Mouse (Mus musculus) forebrain, embryonic 16.5 days (tissue): Measurements from ENCODE around the gene Wnk3. TPM values are rescaled to one million over a fixed set of nuclear protein-coding genes. Genes with fewer than 3 reads are reported as not detected.
"Not testable (repeated sequence)": the region's sequence is repeated elsewhere in the genome, so short reads cannot be mapped to it uniquely, and the experiment has no call there.

Experiments used
- ATAC-seq: fragments of 200-750 bp; cut with Nextera tagmentation; 2 replicates; pipeline ENCODE4 v1.8.0; 2017; ENCODE audit warnings: mild to moderate bottlenecking, moderate library complexity
- H3K27ac ChIP-seq: fragments of 300-500 bp; sonication (generic); 2 replicates; pipeline ENCODE4 v1.5.1; 2014; ENCODE audit warnings: low read length, control low read depth
- H3K27me3 ChIP-seq: fragments of 300-500 bp; sonication (generic); replicated peaks from 2 replicates; pipeline ENCODE4 v1.6.1; 2014; ENCODE audit warnings: low read length; ENCODE audit not compliant: control insufficient read depth, insufficient read depth
- H3K36me3 ChIP-seq: fragments of 300-500 bp; sonication (generic); 2 replicates; pipeline ENCODE4 v1.6.1; 2014; ENCODE audit not compliant: control insufficient read depth, insufficient read depth
- H3K4me1 ChIP-seq: fragments of 300-500 bp; sonication (generic); replicated peaks from 2 replicates; pipeline ENCODE4 v1.6.1; 2014; ENCODE audit warnings: low read length; ENCODE audit not compliant: control insufficient read depth, insufficient read depth
- H3K4me2 ChIP-seq: fragments of 300-500 bp; sonication (generic); 2 replicates; pipeline ENCODE4 v1.6.1; 2014; ENCODE audit warnings: mild to moderate bottlenecking, low read length, control low read depth
- H3K4me3 ChIP-seq: fragments of 300-500 bp; sonication (generic); replicated peaks from 2 replicates; pipeline ENCODE4 v1.5.1; 2014; ENCODE audit warnings: mild to moderate bottlenecking, low read length, control low read depth
- H3K9ac ChIP-seq: fragments of 300-500 bp; sonication (generic); replicated peaks from 2 replicates; pipeline ENCODE4 v1.6.1; 2014; ENCODE audit warnings: low read depth, low read length, control low read depth
- H3K9me3 ChIP-seq: fragments of 300-500 bp; sonication (generic); 2 replicates; pipeline ENCODE4 v1.6.1; 2016; ENCODE audit warnings: low read length; ENCODE audit not compliant: control insufficient read depth
- WGBS: fragments of 180-500 bp; shearing (Covaris S2); extraction: QIAGEN DNeasy Blood & Tissue Kit; methylation state at CpG from one replicate; pipeline ENCODE4 v1.1.7; 2014; 5-methylcytosine and 5-hydroxymethylcytosine counted together
- polyA plus RNA-seq: library from polyadenylated mRNA; unstranded; fragments of >200 nt; fragmentation: Nextera tagmentation; extraction: Ambion mirVana; gene quantifications from 2 replicates; pipeline ENCODE4 v1.2.1, GENCODE M21; 2015

The Wnk3 gene
- polyA plus RNA-seq = 13.8 and 17.0 TPM in 2 replicates

DNA sequence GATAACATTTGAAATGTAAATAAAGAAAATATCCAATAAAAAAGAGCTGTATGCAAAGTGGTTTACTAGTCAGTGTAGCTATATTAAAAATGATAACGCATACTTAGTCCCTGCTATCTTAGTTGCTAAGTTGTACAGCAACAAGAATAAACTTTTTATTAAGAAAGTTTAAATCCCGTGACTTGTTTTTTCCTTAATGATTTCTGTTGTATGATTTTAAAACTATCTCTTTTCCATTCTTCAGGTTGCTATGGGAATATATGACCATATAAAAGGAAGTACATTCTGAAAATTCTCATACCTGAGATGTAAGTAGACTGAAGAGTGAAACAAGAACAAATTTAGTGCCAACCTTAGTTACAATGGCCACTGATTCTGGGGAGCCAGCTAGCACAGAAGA lies at the start of gene Wnk3:
Gene Wnk3, plus strand, starts transcription at position 301 of the 400 bp plus-strand sequence.
- WGBS = 91% methylated on average over 2 of the region's 2 CpGs
- no peaks in the 10 kb centered on the region for H3K36me3 ChIP-seq

DNA sequence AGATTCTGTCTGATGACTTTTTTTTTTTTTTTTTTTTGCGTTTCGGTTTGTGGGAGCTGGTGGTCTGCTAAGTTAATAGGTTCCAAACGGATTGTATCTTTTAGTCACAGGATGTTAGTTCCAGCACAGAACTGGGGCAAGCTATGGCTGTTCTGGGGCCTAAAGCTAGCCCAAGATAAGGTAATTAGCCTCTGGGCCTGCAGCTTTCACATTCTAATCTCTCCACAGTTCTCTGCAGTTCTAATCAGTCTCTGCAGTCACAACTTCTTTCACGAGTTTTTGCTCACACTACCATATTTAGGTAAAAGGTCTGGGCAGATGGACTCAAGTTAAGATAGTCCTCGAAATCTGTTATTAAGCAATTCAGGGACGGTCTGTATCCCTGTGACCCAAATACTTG lies 39.5 kb upstream of the Wnk3 start:
- WGBS = 86% methylated on average over 6 of the region's 6 CpGs
- Histone ChIP-seq H3K4me3 (no peak overlapping the region), H3K4me2 (no peak overlapping the region), H3K27me3 (no peaks in the 10 kb centered on the region), H3K36me3 (no peaks in the 10 kb centered on the region), H3K9me3 (no peaks in the 10 kb centered on the region), H3K9ac (no peak overlapping the region), H3K27ac (no peak overlapping the region), H3K4me1 (no peaks in the 10 kb centered on the region)
- no peak for ATAC-seq

More for the DNA sequence above, at the start of gene Wnk3:
- Histone ChIP-seq H3K27ac (no peak within 1 kb of the TSS), H3K9ac (no peak within 1 kb of the TSS), H3K4me3 (no peak within 1 kb of the TSS), H3K4me1 (no peaks in the 10 kb centered on the region), H3K27me3 (no peaks in the 10 kb centered on the region), H3K9me3 (no peaks in the 10 kb centered on the region), H3K4me2 (no peak within 1 kb of the TSS)
- ATAC-seq = no peak

DNA sequence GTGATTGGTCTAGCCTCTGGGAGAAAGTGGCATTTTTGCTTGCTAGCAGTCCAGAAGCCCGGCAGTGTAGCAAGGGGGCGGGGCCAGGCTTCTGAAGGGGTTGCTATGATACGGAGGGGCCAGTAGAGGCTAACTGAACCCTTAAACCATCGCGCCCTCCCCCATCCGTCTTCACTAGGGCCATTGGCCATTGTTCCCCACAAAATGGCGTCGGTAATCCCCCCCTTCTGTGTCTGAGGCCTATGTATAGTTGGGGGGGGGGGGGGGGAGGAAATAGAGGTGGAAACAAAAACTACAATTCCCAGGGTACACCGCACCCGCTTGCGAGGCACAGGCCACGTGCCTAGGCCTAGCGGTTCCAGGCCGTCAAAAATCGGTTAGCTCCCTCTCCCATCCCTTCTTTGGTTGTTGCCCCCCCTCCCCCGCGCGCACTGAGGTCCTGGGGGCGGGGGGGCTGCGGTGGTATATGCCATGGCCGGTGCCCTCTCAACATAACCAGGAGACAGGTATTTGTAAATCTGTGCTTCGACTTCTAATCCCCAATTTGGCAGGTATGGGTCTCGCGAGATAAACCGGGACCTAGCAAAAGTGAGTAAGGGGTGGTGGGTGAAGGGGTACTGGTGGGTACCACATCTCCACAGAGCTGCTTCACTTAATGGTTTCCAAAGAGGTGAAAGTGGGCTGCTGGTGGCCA lies 29.3 kb upstream of the Wnk3 start:
- H3K27me3 ChIP-seq = no peaks in the 10 kb centered on the region
- ATAC-seq = peak; percentile 80
- H3K36me3 ChIP-seq = no peaks in the 10 kb centered on the region
- peak overlapping the region; percentile 93 for H3K27ac ChIP-seq
- H3K9ac ChIP-seq = peak overlapping the region; percentile 69
- H3K4me2 ChIP-seq = peak overlapping the region; percentile 64
- 18% methylated on average over 18 of the region's 25 CpGs for WGBS
- no peaks in the 10 kb centered on the region for H3K9me3 ChIP-seq
- peak overlapping the region; percentile 52 for H3K4me3 ChIP-seq
- H3K4me1 ChIP-seq = peaks cover 5% of the 10 kb centered on the region; the same call in 1 of the 2 replicates

DNA sequence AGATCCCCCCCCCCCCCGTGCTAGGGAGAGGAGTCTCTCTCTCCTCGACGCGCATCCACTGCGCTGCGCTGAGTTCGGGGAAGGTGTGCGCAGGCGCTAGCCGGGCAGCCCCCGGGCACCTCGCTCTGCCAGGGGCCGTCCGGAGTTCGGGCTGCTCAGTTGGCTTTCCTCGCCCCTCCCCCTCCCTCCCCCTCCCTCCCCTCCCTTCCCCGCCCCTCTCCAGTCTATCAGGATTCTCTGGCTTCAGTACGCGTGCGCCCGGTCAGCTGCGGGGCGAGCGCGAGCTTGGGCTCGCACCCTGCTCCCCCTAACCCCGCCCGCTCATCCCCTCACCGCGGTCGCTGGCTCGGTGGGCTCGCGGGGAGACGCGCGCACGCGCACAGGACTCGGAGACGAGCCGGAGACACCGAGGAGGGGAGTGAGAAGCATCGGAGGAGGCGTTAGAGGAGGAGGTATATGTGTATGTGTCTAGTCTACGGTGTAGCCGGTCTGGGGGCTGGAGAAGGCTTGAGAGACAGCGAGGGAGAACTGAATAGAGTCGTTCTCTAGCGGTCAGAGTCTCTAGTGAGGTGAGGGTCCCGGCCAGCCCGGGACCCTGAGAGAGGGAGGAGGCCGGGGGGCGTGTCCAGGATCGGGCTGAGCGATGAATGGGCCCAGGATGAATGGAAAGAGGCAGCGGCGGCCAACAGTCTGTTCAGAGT lies 28.5 kb upstream of the Wnk3 start:
- peak overlapping the region; percentile 52 for H3K4me3 ChIP-seq

DNA sequence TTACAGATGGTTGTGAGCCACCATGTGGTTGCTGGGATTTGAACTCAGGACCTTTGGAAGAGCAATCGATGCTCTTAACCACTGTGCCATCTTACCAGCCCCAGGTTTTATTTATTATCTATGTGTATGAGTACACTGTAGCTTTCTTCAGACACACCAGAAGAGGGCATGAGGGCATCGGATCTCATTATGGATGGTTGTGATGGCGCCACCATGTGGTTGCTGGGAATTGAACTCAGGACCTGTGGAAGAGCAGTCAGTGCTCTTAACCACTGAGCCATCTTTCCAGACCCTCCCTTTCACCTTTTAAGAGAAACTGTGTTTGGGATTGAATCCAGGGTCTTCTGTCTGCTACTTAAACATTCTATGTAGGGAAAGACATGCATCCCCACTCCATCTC lies 24.7 kb upstream of the Wnk3 start:
- H3K4me3 ChIP-seq, ATAC-seq, H3K27me3 ChIP-seq, H3K27ac ChIP-seq, H3K9me3 ChIP-seq, H3K4me1 ChIP-seq, H3K4me2 ChIP-seq, H3K9ac ChIP-seq, H3K36me3 ChIP-seq: not testable (repeated sequence)
- 57% methylated on average over 3 of the region's 3 CpGs for WGBS

More for the DNA sequence above, 28.5 kb upstream of the Wnk3 start:
- peak; percentile 94 for ATAC-seq
- Histone ChIP-seq H3K27me3 (no peaks in the 10 kb centered on the region), H3K4me1 (peaks cover 5% of the 10 kb centered on the region; the same call in 1 of the 2 replicates), H3K36me3 (no peaks in the 10 kb centered on the region), H3K27ac (peak overlapping the region; percentile 93), H3K9ac (peak overlapping the region; percentile 69), H3K9me3 (no peaks in the 10 kb centered on the region), H3K4me2 (peak overlapping the region; percentile 64)
- 23% methylated on average over 43 of the region's 58 CpGs for WGBS

DNA sequence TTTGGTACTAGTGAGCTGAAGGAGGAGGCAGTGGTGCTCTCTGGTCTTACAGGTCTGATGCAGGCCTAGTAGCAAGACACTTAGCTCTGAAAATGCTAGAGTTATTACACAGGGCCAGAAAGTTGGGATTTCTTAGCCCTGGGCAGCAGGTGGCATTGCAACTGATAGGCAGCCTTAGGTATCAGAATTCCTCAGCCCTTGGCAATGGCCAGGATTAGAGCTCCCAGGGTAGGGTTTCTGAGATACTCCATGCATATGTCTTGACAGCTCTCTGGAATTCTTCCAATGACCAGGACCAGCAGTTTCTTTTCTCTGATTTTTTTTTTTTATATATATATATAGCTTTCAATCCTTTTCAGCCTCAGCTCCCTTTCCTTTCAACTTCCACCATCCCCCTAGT lies 100.5 kb downstream of the Wnk3 start:
- no peak for ATAC-seq
- H3K36me3 ChIP-seq = no peaks in the 10 kb centered on the region
- no peak overlapping the region for H3K27ac ChIP-seq
- no peaks in the 10 kb centered on the region for H3K4me1 ChIP-seq
- H3K9ac ChIP-seq = no peak overlapping the region
- no peak overlapping the region for H3K4me3 ChIP-seq
- no peak overlapping the region for H3K4me2 ChIP-seq
- no peaks in the 10 kb centered on the region for H3K27me3 ChIP-seq
- H3K9me3 ChIP-seq = no peaks in the 10 kb centered on the region

DNA sequence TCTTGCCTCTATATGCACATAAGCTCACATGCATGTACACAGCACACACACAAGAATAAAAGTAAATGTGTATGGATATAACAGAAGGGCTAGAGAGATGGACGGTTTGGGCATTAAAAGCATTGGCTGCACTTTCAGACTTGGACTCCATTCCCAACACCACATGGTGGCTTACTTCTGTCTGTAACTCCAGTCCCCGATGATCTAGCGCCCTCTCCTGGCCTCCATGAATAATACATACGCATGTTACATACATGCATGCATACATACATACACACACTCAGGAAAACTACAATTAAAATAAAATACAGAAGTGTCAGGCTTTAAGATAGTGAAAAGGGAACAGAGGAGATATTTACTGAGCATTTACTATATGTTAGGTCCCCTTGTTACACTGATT lies 115.9 kb downstream of the Wnk3 start:
- no peak for ATAC-seq
- WGBS = 83% methylated on average over 4 of the region's 4 CpGs
- Histone ChIP-seq H3K4me2 (no peak overlapping the region), H3K9me3 (no peaks in the 10 kb centered on the region), H3K36me3 (no peaks in the 10 kb centered on the region), H3K27me3 (no peaks in the 10 kb centered on the region), H3K4me3 (no peak overlapping the region), H3K4me1 (no peaks in the 10 kb centered on the region), H3K27ac (no peak overlapping the region), H3K9ac (no peak overlapping the region)

DNA sequence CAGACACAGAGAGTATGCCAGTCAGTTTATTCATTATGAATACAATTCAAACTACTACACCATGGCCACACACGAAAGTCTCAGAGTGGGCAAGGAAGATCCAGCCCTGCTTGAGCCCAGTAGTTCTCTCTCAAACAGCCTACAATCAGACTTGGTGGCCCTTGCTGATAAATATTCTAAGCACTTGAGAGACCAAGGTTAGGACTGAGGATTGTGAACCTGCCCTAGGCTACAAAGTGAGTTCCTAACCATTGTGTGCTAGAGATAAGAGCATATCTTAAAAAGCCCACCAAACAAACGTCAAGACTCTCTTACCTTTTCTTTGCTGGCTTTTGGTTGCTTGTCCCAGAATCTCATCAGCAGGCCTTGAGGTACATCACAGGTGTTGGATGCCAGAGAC lies 135.7 kb downstream of the Wnk3 start:
- H3K9ac ChIP-seq = no peak overlapping the region
- 84% methylated on average over 2 of the region's 2 CpGs for WGBS
- H3K9me3 ChIP-seq = no peaks in the 10 kb centered on the region
- no peak for ATAC-seq
- H3K36me3 ChIP-seq = no peaks in the 10 kb centered on the region
- H3K27me3 ChIP-seq = no peaks in the 10 kb centered on the region
- no peaks in the 10 kb centered on the region for H3K4me1 ChIP-seq
- H3K4me2 ChIP-seq = no peak overlapping the region
- H3K4me3 ChIP-seq = no peak overlapping the region
- no peak overlapping the region for H3K27ac ChIP-seq

DNA sequence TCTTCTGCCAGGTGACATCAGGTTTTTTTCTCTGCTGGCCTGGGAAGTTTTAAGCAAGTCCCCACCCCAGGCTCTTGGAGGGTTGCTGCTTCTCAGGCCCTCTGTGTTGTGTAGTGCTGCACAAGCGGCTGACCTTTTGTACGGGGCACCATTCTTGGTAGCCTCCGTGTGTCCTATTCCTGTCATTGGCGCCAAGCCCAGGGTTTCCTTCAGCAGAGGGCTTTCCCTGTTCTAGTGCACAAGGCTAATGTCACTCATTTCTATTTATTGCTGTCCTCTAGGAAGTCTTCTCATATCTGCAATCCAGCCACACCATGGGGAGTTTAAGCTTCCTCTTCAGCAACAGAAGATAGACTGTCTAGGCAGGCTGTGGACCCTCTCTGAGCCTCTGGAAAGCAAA lies 139.9 kb downstream of the Wnk3 start:
- 70% methylated on average over 4 of the region's 4 CpGs for WGBS

More for the DNA sequence above, 139.9 kb downstream of the Wnk3 start:
- Histone ChIP-seq H3K27me3 (no peaks in the 10 kb centered on the region), H3K9me3 (no peaks in the 10 kb centered on the region), H3K27ac (no peak overlapping the region), H3K9ac (no peak overlapping the region), H3K4me3 (no peak overlapping the region), H3K4me1 (no peaks in the 10 kb centered on the region), H3K4me2 (no peak overlapping the region), H3K36me3 (no peaks in the 10 kb centered on the region)
- no peak for ATAC-seq
